Mouse (Mus musculus) thymus, postnatal 10 days (tissue): Measurements from ENCODE around the gene Gm7138.
"Not testable (repeated sequence)": the region's sequence is repeated elsewhere in the genome, so short reads cannot be mapped to it uniquely, and the experiment has no call there.

Source experiments
- DNase-seq, 2 experiments: peaks; one replicate each; pipeline ENCODE4 v3.0.0; 2021; ENCODE audit warnings: low spot score in 2 of 2

The Gm7138 gene

GRCm38 (mm10) chr10:77776844-77777243 is at the start of gene Gm7138:
Gm7138 (minus strand) TSS chr10:77776944.
- DNase-seq = not testable (repeated sequence)

- no peak for DNase-seq
These were observed 42.5 kb upstream of the Gm7138 start for GRCm38 (mm10) chr10:77819203-77819602.

GRCm38 (mm10) chr10:77818523-77818922 is 41.8 kb upstream of the Gm7138 start:
- no peak for DNase-seq

- peak in 1 of 2 experiments; percentile 52 for DNase-seq
These were observed 38.8 kb upstream of the Gm7138 start for GRCm38 (mm10) chr10:77815514-77815913.

- DNase-seq = no peak
These were observed 37.6 kb upstream of the Gm7138 start, which contains the start of gene Gm2696 for GRCm38 (mm10) chr10:77814382-77814781. Gm2696 (plus strand) TSS chr10:77814682.

- no peak for DNase-seq
These were observed 35.0 kb upstream of the Gm7138 start, which contains the start of gene Gm9507 for GRCm38 (mm10) chr10:77811743-77812142. Gm9507 (minus strand) TSS chr10:77811843.

GRCm38 (mm10) chr10:77804095-77804494 is 27.4 kb upstream of the Gm7138 start:
- no peak for DNase-seq

GRCm38 (mm10) chr10:77798921-77799508 is 22.3 kb upstream of the Gm7138 start, which contains the start of gene Gm19668:
Gm19668 (minus strand) TSS chr10:77799133.
- no peak for DNase-seq

- not testable (repeated sequence) for DNase-seq
These were observed 21.6 kb upstream of the Gm7138 start for GRCm38 (mm10) chr10:77798164-77798920.

GRCm38 (mm10) chr10:77797677-77798076 is 20.9 kb upstream of the Gm7138 start:
- no peak for DNase-seq

GRCm38 (mm10) chr10:77794976-77795375 is 18.2 kb upstream of the Gm7138 start, which contains the start of gene Gm9639:
Gm9639 (minus strand) TSS chr10:77795076.
- no peak for DNase-seq

GRCm38 (mm10) chr10:77788621-77789020 is 11.9 kb upstream of the Gm7138 start:
- no peak for DNase-seq

- DNase-seq = not testable (repeated sequence)
These were observed 11.1 kb upstream of the Gm7138 start, which contains the start of gene Gm7137 for GRCm38 (mm10) chr10:77787876-77788275. Gm7137 (minus strand) TSS chr10:77788200.

- not testable (repeated sequence) for DNase-seq
These were observed 6.7 kb upstream of the Gm7138 start for GRCm38 (mm10) chr10:77783396-77783795.

GRCm38 (mm10) chr10:77782442-77782841 is 5.7 kb upstream of the Gm7138 start, which contains the start of gene Gm3250:
Gm3250 (minus strand) TSS chr10:77782542.
- DNase-seq = not testable (repeated sequence)

GRCm38 (mm10) chr10:77772142-77772541 is 4.6 kb downstream of the Gm7138 start:
- not testable (repeated sequence) for DNase-seq

GRCm38 (mm10) chr10:77771225-77771624 is 5.5 kb downstream of the Gm7138 start, which contains the start of gene Gm3238:
Gm3238 (minus strand) TSS chr10:77771325.
- DNase-seq = not testable (repeated sequence)

GRCm38 (mm10) chr10:77769727-77770126 is 7.0 kb downstream of the Gm7138 start:
- no peak for DNase-seq

- not testable (repeated sequence) for DNase-seq
These were observed 17.2 kb downstream of the Gm7138 start, which contains the start of gene Gm3233 for GRCm38 (mm10) chr10:77759582-77759981. Gm3233 (minus strand) TSS chr10:77759682.

GRCm38 (mm10) chr10:77753448-77753847 is 23.3 kb downstream of the Gm7138 start:
- no peak for DNase-seq

- DNase-seq = not testable (repeated sequence)
These were observed 24.4 kb downstream of the Gm7138 start for GRCm38 (mm10) chr10:77752312-77752711.

GRCm38 (mm10) chr10:77751254-77751653 is 25.5 kb downstream of the Gm7138 start, which contains the start of gene Gm9736:
Gm9736 (minus strand) TSS chr10:77751354.
- not testable (repeated sequence) for DNase-seq
